Mouse (Mus musculus): Measurements from ENCODE around the gene Gjb6. TPM values are rescaled to one million over a fixed set of nuclear protein-coding genes. Genes with fewer than 3 reads are reported as not detected.
A peak's percentile ranks its signal among the peaks of the same experiment; 100 is the strongest.

Gjb6 gene
- polyA plus RNA-seq (2015; fragmentation: Nextera tagmentation; extraction: Ambion mirVana), result 7.6 and 8.5 TPM in 2 replicates

- Histone ChIP-seq H3K27me3 (peaks cover 26% of the 10 kb centered on the region; the same call in 1 of the 2 replicates), H3K36me3 (no peaks in the 10 kb centered on the region), H3K27ac (replicated peaks) (no peak within 1 kb of the TSS), H3K4me3 (peak within 1 kb of the TSS; percentile 41), H3K9me3 (no peaks in the 10 kb centered on the region), H3K9ac (replicated peaks) (0 out of 2 replicates have a peak within 1 kb of the TSS, but pooled peaks have one; percentile 13), H3K4me1 (peaks cover 9% of the 10 kb centered on the region), H3K4me2 (replicated peaks) (peak within 1 kb of the TSS; percentile 71)
- ATAC-seq (replicated peaks), result 0 out of 2 replicates have a peak, but pooled peaks have one; percentile 46
- WGBS, result under 1% methylated on average over 33 of the region's 33 CpGs
Observed at GRCm38 (mm10) chr14:57133161-57133661, at the start of gene Gjb6. Gjb6 (minus strand) TSS chr14:57133611.

- no peak for ATAC-seq (replicated peaks)
- WGBS, result 81% methylated on average over 3 of the region's 3 CpGs
- H3K4me3 ChIP-seq, result no peak overlapping the region
- no peak overlapping the region for H3K4me2 ChIP-seq (replicated peaks)
- no peaks in the 10 kb centered on the region for H3K27me3 ChIP-seq
- H3K4me1 ChIP-seq, result no peaks in the 10 kb centered on the region
- no peaks in the 10 kb centered on the region for H3K36me3 ChIP-seq
- H3K9ac ChIP-seq (replicated peaks), result no peak overlapping the region
- H3K27ac ChIP-seq (replicated peaks), result no peak overlapping the region
- no peaks in the 10 kb centered on the region for H3K9me3 ChIP-seq
Observed at GRCm38 (mm10) chr14:57165493-57165892, 32.1 kb upstream of the Gjb6 start.

GRCm38 (mm10) chr14:57161833-57162232 is 28.4 kb upstream of the Gjb6 start:
- no peak overlapping the region for H3K27ac ChIP-seq (replicated peaks)
- no peak overlapping the region for H3K4me3 ChIP-seq
- no peak overlapping the region for H3K4me2 ChIP-seq (replicated peaks)
- H3K36me3 ChIP-seq, result no peaks in the 10 kb centered on the region
- H3K4me1 ChIP-seq, result no peaks in the 10 kb centered on the region
- 63% methylated on average over 2 of the region's 2 CpGs for WGBS
- H3K9me3 ChIP-seq, result no peaks in the 10 kb centered on the region
- H3K9ac ChIP-seq (replicated peaks), result no peak overlapping the region
- H3K27me3 ChIP-seq, result no peaks in the 10 kb centered on the region
- ATAC-seq (replicated peaks), result no peak

- Histone ChIP-seq H3K9me3 (no peaks in the 10 kb centered on the region), H3K27ac (replicated peaks) (no peak overlapping the region), H3K4me1 (no peaks in the 10 kb centered on the region), H3K9ac (replicated peaks) (no peak overlapping the region), H3K4me2 (replicated peaks) (no peak overlapping the region), H3K4me3 (no peak overlapping the region), H3K36me3 (no peaks in the 10 kb centered on the region), H3K27me3 (no peaks in the 10 kb centered on the region)
- no peak for ATAC-seq (replicated peaks)
- WGBS, result 70% methylated on average over 4 of the region's 4 CpGs
Observed at GRCm38 (mm10) chr14:57161201-57161600, 27.8 kb upstream of the Gjb6 start.

- 27% methylated on average over 6 of the region's 6 CpGs for WGBS
- Histone ChIP-seq H3K4me2 (replicated peaks) (no peak overlapping the region), H3K36me3 (no peaks in the 10 kb centered on the region), H3K27me3 (no peaks in the 10 kb centered on the region), H3K4me3 (no peak overlapping the region), H3K4me1 (no peaks in the 10 kb centered on the region), H3K9ac (replicated peaks) (no peak overlapping the region), H3K9me3 (no peaks in the 10 kb centered on the region), H3K27ac (replicated peaks) (no peak overlapping the region)
- ATAC-seq (replicated peaks), result no peak
Observed at GRCm38 (mm10) chr14:57154916-57155315, 21.5 kb upstream of the Gjb6 start.

GRCm38 (mm10) chr14:57145741-57146140 is 12.3 kb upstream of the Gjb6 start:
- no peak overlapping the region for H3K4me2 ChIP-seq (replicated peaks)
- H3K27me3 ChIP-seq, result no peaks in the 10 kb centered on the region
- H3K36me3 ChIP-seq, result no peaks in the 10 kb centered on the region
- H3K4me1 ChIP-seq, result no peaks in the 10 kb centered on the region
- no peak overlapping the region for H3K27ac ChIP-seq (replicated peaks)
- H3K9me3 ChIP-seq, result no peaks in the 10 kb centered on the region
- 63% methylated on average over 4 of the region's 4 CpGs for WGBS
- no peak overlapping the region for H3K9ac ChIP-seq (replicated peaks)
- no peak overlapping the region for H3K4me3 ChIP-seq
- ATAC-seq (replicated peaks), result 0 out of 2 replicates have a peak, but pooled peaks have one; percentile 35

- WGBS, result 49% methylated on average over 8 of the region's 8 CpGs
- Histone ChIP-seq H3K27ac (replicated peaks) (no peak overlapping the region), H3K36me3 (no peaks in the 10 kb centered on the region), H3K4me1 (peaks cover 9% of the 10 kb centered on the region), H3K9me3 (no peaks in the 10 kb centered on the region), H3K4me2 (replicated peaks) (no peak overlapping the region), H3K4me3 (no peak overlapping the region), H3K9ac (replicated peaks) (no peak overlapping the region), H3K27me3 (peaks cover 26% of the 10 kb centered on the region; the same call in 1 of the 2 replicates)
- ATAC-seq (replicated peaks), result no peak
Observed at GRCm38 (mm10) chr14:57135265-57135664, 1.9 kb upstream of the Gjb6 start.

GRCm38 (mm10) chr14:57127383-57127782 is 6.0 kb downstream of the Gjb6 start:
- no peaks in the 10 kb centered on the region for H3K4me1 ChIP-seq
- H3K27ac ChIP-seq (replicated peaks), result no peak overlapping the region
- ATAC-seq (replicated peaks), result no peak
- H3K36me3 ChIP-seq, result no peaks in the 10 kb centered on the region
- no peak overlapping the region for H3K9ac ChIP-seq (replicated peaks)
- WGBS, result 79% methylated on average over 4 of the region's 4 CpGs
- H3K4me3 ChIP-seq, result no peak overlapping the region
- no peaks in the 10 kb centered on the region for H3K9me3 ChIP-seq
- H3K4me2 ChIP-seq (replicated peaks), result no peak overlapping the region
- H3K27me3 ChIP-seq, result peaks cover 10% of the 10 kb centered on the region; the same call in 1 of the 2 replicates

- no peaks in the 10 kb centered on the region for H3K9me3 ChIP-seq
- ATAC-seq (replicated peaks), result no peak
- WGBS, result 84% methylated on average over 7 of the region's 7 CpGs
Observed at GRCm38 (mm10) chr14:57122295-57122694, 11.1 kb downstream of the Gjb6 start.

GRCm38 (mm10) chr14:57115823-57116544 is 17.4 kb downstream of the Gjb6 start, which contains the start of gene Gm4491:
Gm4491 (minus strand) TSS chr14:57115883.
- no peaks in the 10 kb centered on the region for H3K27me3 ChIP-seq
- no peaks in the 10 kb centered on the region for H3K36me3 ChIP-seq
- peak; percentile 83 for ATAC-seq (replicated peaks)
- H3K9me3 ChIP-seq, result no peaks in the 10 kb centered on the region
- H3K4me3 ChIP-seq, result no peak within 1 kb of the TSS
- peaks cover 8% of the 10 kb centered on the region for H3K4me1 ChIP-seq
- no peak within 1 kb of the TSS for H3K27ac ChIP-seq (replicated peaks)
- WGBS, result 5% methylated on average over 13 of the region's 13 CpGs
- no peak within 1 kb of the TSS for H3K9ac ChIP-seq (replicated peaks)
- H3K4me2 ChIP-seq (replicated peaks), result peak within 1 kb of the TSS; percentile 18; the same call in 1 of the 2 replicates

More at GRCm38 (mm10) chr14:57122295-57122694, 11.1 kb downstream of the Gjb6 start:
- Histone ChIP-seq H3K27ac (replicated peaks) (no peak overlapping the region), H3K4me1 (no peaks in the 10 kb centered on the region), H3K36me3 (no peaks in the 10 kb centered on the region), H3K9ac (replicated peaks) (no peak overlapping the region), H3K27me3 (no peaks in the 10 kb centered on the region), H3K4me3 (no peak overlapping the region), H3K4me2 (replicated peaks) (no peak overlapping the region)

- no peak overlapping the region for H3K4me3 ChIP-seq
- no peaks in the 10 kb centered on the region for H3K9me3 ChIP-seq
- no peak overlapping the region for H3K27ac ChIP-seq (replicated peaks)
- H3K27me3 ChIP-seq, result peaks cover 34% of the 10 kb centered on the region
- H3K4me2 ChIP-seq (replicated peaks), result no peak overlapping the region
- no peak for ATAC-seq (replicated peaks)
- H3K36me3 ChIP-seq, result no peaks in the 10 kb centered on the region
- no peak overlapping the region for H3K9ac ChIP-seq (replicated peaks)
- peaks cover 11% of the 10 kb centered on the region for H3K4me1 ChIP-seq
- WGBS, result 9% methylated on average over 4 of the region's 4 CpGs
Observed at GRCm38 (mm10) chr14:57109194-57109593, 24.2 kb downstream of the Gjb6 start.

- peaks cover 18% of the 10 kb centered on the region for H3K4me1 ChIP-seq
- WGBS, result 72% methylated on average over 5 of the region's 5 CpGs
- H3K9me3 ChIP-seq, result no peaks in the 10 kb centered on the region
- no peak for ATAC-seq (replicated peaks)
- H3K36me3 ChIP-seq, result no peaks in the 10 kb centered on the region
- no peak overlapping the region for H3K4me2 ChIP-seq (replicated peaks)
- H3K9ac ChIP-seq (replicated peaks), result no peak overlapping the region
- H3K27me3 ChIP-seq, result peaks cover 46% of the 10 kb centered on the region
- no peak overlapping the region for H3K27ac ChIP-seq (replicated peaks)
- no peak overlapping the region for H3K4me3 ChIP-seq
Observed at GRCm38 (mm10) chr14:57107916-57108315, 25.5 kb downstream of the Gjb6 start.
